Mouse (Mus musculus): ENCODE measurements around the gene Pklr.

GRCm38 (mm10) chr3:89089882-89090591 lies 45.9 kb upstream of the Pklr start:
- TF ChIP-seq CTCF (IDR thresholded peaks at IDR 0.05; ENCODE audit: borderline replicate concordance, control insufficient read depth, extremely low read depth, insufficient read depth, low read length, poor library complexity) (0 out of 2 replicates have a peak, but pooled peaks have one; percentile 9), POLR2A (IDR thresholded peaks at IDR 0.05; ENCODE audit: control insufficient read depth, extremely low read depth, insufficient read depth, low read length, poor library complexity) (peak; percentile 57; the same call in 1 of the 2 replicates)

Measured in thymus, adult 2 months (tissue).